Mouse (Mus musculus) ES-E14 (cell line): Measurements from ENCODE around the gene Ap1b1. TPM values are rescaled to one million over a fixed set of nuclear protein-coding genes. Genes with fewer than 3 reads are reported as not detected.
A peak's percentile ranks its signal among the peaks of the same experiment; 100 is the strongest.

Experiments used
- DNase-seq: peaks from one replicate; pipeline ENCODE4 v3.0.0-alpha.2; 2013; ENCODE audit warnings: low read depth, low spot score
- H3K27ac ChIP-seq: 2 replicates; pipeline ENCODE4 v1.5.1; 2012; ENCODE audit warnings: low read depth, mild to moderate bottlenecking, low read length, moderate library complexity, mixed read lengths; ENCODE audit not compliant: poor library complexity, insufficient read depth, severe bottlenecking
- H3K36me3 ChIP-seq: 2 replicates; pipeline ENCODE4 v1.6.1; 2012; ENCODE audit warnings: mild to moderate bottlenecking, low read length, moderate library complexity, mixed read lengths; ENCODE audit not compliant: control insufficient read depth, poor library complexity, insufficient read depth, severe bottlenecking
- H3K4me1 ChIP-seq, 2 experiments: fragments of 150-350 bp in 1 of 2; sonication (generic) in 1 of 2; 2 replicates each; pipeline ENCODE4 v1.6.1; 2012; ENCODE audit warnings: low read length in 2 of 2, mild to moderate bottlenecking in 1 of 2, mixed read lengths in 1 of 2; ENCODE audit not compliant: control insufficient read depth in 2 of 2, insufficient read depth in 2 of 2, poor library complexity in 1 of 2
- H3K4me3 ChIP-seq, 2 experiments: fragments of 150-350 bp in 1 of 2; sonication (generic) in 1 of 2; 2 replicates each; pipeline ENCODE4 v1.5.1; 2012; ENCODE audit warnings: low read length in 2 of 2, low read depth in 1 of 2, mild to moderate bottlenecking in 1 of 2, mixed read lengths in 1 of 2; ENCODE audit not compliant: insufficient read depth in 1 of 2, poor library complexity in 1 of 2, severe bottlenecking in 1 of 2
- H3K9ac ChIP-seq: 2 replicates; pipeline ENCODE4 v1.6.1; 2012; ENCODE audit warnings: low read depth, mild to moderate bottlenecking, low read length, mixed read lengths; ENCODE audit not compliant: poor library complexity, insufficient read depth, severe bottlenecking
- H3K9me3 ChIP-seq: fragments of 150-350 bp; sonication (generic); 2 replicates; pipeline ENCODE4 v1.6.1; 2012; ENCODE audit warnings: low read depth, mild to moderate bottlenecking, low read length; ENCODE audit not compliant: control insufficient read depth, insufficient read depth
- CHD2 ChIP-seq: IDR thresholded peaks from 2 replicates; pipeline ENCODE4 v1.6.1; 2014; ENCODE audit warnings: mild to moderate bottlenecking, low read depth, low read length, inconsistent platforms
- HCFC1 ChIP-seq: IDR thresholded peaks from 2 replicates; pipeline ENCODE4 v1.6.1; 2012; ENCODE audit warnings: low read length, inconsistent platforms, borderline replicate concordance; ENCODE audit not compliant: insufficient read depth
- MAFK ChIP-seq: IDR thresholded peaks from 2 replicates; pipeline ENCODE4 v1.6.1; 2014; ENCODE audit warnings: mild to moderate bottlenecking, low read depth, low read length, inconsistent platforms; ENCODE audit not compliant: insufficient read depth
- ZC3H11A ChIP-seq: IDR thresholded peaks from 2 replicates; pipeline ENCODE4 v1.6.1; 2012; ENCODE audit warnings: low read depth, mild to moderate bottlenecking, inconsistent platforms, low read length, borderline replicate concordance
- ZNF384 ChIP-seq: IDR thresholded peaks from 2 replicates; pipeline ENCODE4 v1.6.1; 2012; ENCODE audit warnings: low read depth, low read length, inconsistent platforms
- in situ Hi-C, 2 experiments: fragments of 600-800 bp; cut with MboI; formaldehyde crosslinking; loops; one replicate each; pipeline ENCODE4 v1.15.1; 2025; ENCODE audit warnings: low sequenced_read_pairs in 2 of 2, inconsistent platforms in 1 of 2; ENCODE audit not compliant: unreplicated experiment in 2 of 2
- total RNA-seq: library from RNA; depleted of rRNA; stranded (reverse); fragments of 300-350 nt; gene quantifications from 2 replicates; pipeline ENCODE4 v1.2.3, GENCODE M21; 2012; rRNA removed

The Ap1b1 gene
- 37.2 and 42.4 TPM in 2 replicates for total RNA-seq

- TF ChIP-seq HCFC1, result no peak
- no peak for TF ChIP-seq ZNF384
- TF ChIP-seq ZC3H11A, result no peak
- TF ChIP-seq MAFK, result no peak
- TF ChIP-seq CHD2, result no peak
- H3K9ac ChIP-seq, result peak within 1 kb of the TSS; percentile 75
- DNase-seq, result peak; percentile 92
- peaks cover 3 to 4% of the 10 kb centered on the region in 2 experiments; a peak in 1 of 4 replicates for H3K4me1 ChIP-seq
- in situ Hi-C loops, result no loop called here
- peaks cover 4% of the 10 kb centered on the region; the same call in 1 of the 2 replicates for H3K36me3 ChIP-seq
- no peaks in the 10 kb centered on the region for H3K9me3 ChIP-seq
- H3K4me3 ChIP-seq, result peak within 1 kb of the TSS; percentile 79 to 99
- H3K27ac ChIP-seq, result no peak within 1 kb of the TSS
Measured at GRCm38 (mm10) chr11:4986695-4987486, at the start of gene Ap1b1. TSS of gene Ap1b1 (plus strand) at chr11:4986824.

- peaks cover 12% of the 10 kb centered on the region for H3K36me3 ChIP-seq
- no peak overlapping the region for H3K27ac ChIP-seq
- H3K9ac ChIP-seq, result peak overlapping the region; percentile 67; the same call in 1 of the 2 replicates
- no peaks in the 10 kb centered on the region for H3K9me3 ChIP-seq
- no peak for TF ChIP-seq CHD2
- no peak for TF ChIP-seq ZC3H11A
- no peak for TF ChIP-seq HCFC1
- TF ChIP-seq ZNF384, result no peak
- no peak for TF ChIP-seq MAFK
- DNase-seq, result no peak
- peak overlapping the region; percentile 68 to 77; a peak in 3 of 4 replicates for H3K4me3 ChIP-seq
- H3K4me1 ChIP-seq, result no peaks in the 10 kb centered on the region; a peak in 1 of 4 replicates
- in situ Hi-C loops, result no loop called here
Measured at GRCm38 (mm10) chr11:4946530-4946929, 40.1 kb upstream of the Ap1b1 start.

GRCm38 (mm10) chr11:4946947-4947812 is 39.4 kb upstream of the Ap1b1 start:
- TF ChIP-seq ZNF384 (no peak), ZC3H11A (0 out of 2 replicates have a peak, but pooled peaks have one; percentile 8), MAFK (no peak), HCFC1 (0 out of 2 replicates have a peak, but pooled peaks have one; percentile 48), CHD2 (no peak)
- peak; percentile 50 for DNase-seq
- H3K36me3 ChIP-seq, result peaks cover 12% of the 10 kb centered on the region
- H3K4me3 ChIP-seq, result peak overlapping the region; percentile 68 to 77
- no peaks in the 10 kb centered on the region for H3K9me3 ChIP-seq
- H3K27ac ChIP-seq, result no peak overlapping the region
- in situ Hi-C loops, result no loop called here
- no peaks in the 10 kb centered on the region; a peak in 1 of 4 replicates for H3K4me1 ChIP-seq
- peak overlapping the region; percentile 67 for H3K9ac ChIP-seq

- peak within 1 kb of the TSS; percentile 68 to 77 for H3K4me3 ChIP-seq
- H3K27ac ChIP-seq, result no peak within 1 kb of the TSS
- no peak for DNase-seq
- in situ Hi-C loops, result no loop called here
- H3K9ac ChIP-seq, result peak within 1 kb of the TSS; percentile 67
- TF ChIP-seq HCFC1, result no peak
- no peak for TF ChIP-seq ZC3H11A
- no peak for TF ChIP-seq MAFK
- TF ChIP-seq CHD2, result no peak
- no peak for TF ChIP-seq ZNF384
- H3K9me3 ChIP-seq, result no peaks in the 10 kb centered on the region
- peaks cover 0 to 2% of the 10 kb centered on the region in 2 experiments; a peak in 1 of 4 replicates for H3K4me1 ChIP-seq
- peaks cover 9% of the 10 kb centered on the region for H3K36me3 ChIP-seq
Measured at GRCm38 (mm10) chr11:4947813-4948174, 38.8 kb upstream of the Ap1b1 start, which contains the start of gene Nefh. TSS of gene Nefh (minus strand) at chr11:4948064.
